Mouse (Mus musculus) ES-Bruce4 (cell line): ENCODE results near the gene Uchl1.

Experiments used
- CTCF ChIP-seq: IDR thresholded peaks from one replicate; pipeline ENCODE4 v1.8.1; 2011; ENCODE audit warnings: low read depth, low read length
- EP300 ChIP-seq: IDR thresholded peaks from 2 replicates; pipeline ENCODE4 v1.6.1; 2011; ENCODE audit warnings: low read depth, low read length; ENCODE audit not compliant: insufficient read depth
- POLR2A ChIP-seq: IDR thresholded peaks from one replicate; pipeline ENCODE4 v1.8.1; 2011; ENCODE audit warnings: low read length; ENCODE audit not compliant: insufficient read depth

DNA sequence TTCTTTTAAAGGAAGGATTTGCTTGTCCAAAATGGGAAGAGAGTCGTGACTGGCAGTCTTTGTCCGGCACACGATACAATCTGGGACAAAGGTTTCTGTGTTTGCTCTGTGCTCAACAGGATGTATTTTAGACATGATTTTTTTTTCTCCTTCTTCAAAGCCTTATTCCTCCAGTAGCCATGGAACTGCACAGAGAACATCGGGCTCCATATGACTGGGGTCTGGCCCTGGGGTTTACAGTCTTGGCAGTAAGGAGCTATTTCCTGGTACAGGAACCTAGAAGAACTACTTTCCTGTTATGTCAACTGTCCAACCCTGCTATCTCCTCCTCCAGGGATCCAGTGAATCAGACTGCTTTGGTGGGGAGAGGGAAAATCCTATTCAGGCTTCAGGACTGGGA, 47.1 kb downstream of the Uchl1 start:
- TF ChIP-seq POLR2A: no peak
- TF ChIP-seq EP300: no peak
- TF ChIP-seq CTCF: no peak
